Mouse (Mus musculus) MEL (cell line): ENCODE measurements around the gene Zfc3h1. TPM values are rescaled to one million over a fixed set of nuclear protein-coding genes. Genes with fewer than 3 reads are reported as not detected.

Source experiments
- DNase-seq: peaks from one replicate; pipeline ENCODE4 v3.0.0; 2011; ENCODE audit warnings: low read depth, low spot score
- H3K27ac ChIP-seq: 2 replicates; pipeline ENCODE4 v1.5.1; 2012; ENCODE audit warnings: low read depth, mild to moderate bottlenecking, control low read depth, low read length, moderate library complexity; ENCODE audit not compliant: control insufficient read depth
- H3K27me3 ChIP-seq, 2 experiments: fragments of 150-350 bp in 1 of 2; sonication (generic) in 1 of 2; 2 replicates each; pipeline ENCODE4 v1.6.1; 2012; ENCODE audit warnings: low read length in 2 of 2, mild to moderate bottlenecking in 2 of 2, improper control_type of control experiment in 1 of 2, moderate library complexity in 1 of 2; ENCODE audit not compliant: insufficient read depth in 2 of 2, control insufficient read depth in 1 of 2
- H3K36me3 ChIP-seq, 2 experiments: 2 replicates each; pipeline ENCODE4 v1.6.1; 2012 to 2014; ENCODE audit warnings: low read length in 2 of 2, improper control_type of control experiment in 1 of 2, inconsistent platforms in 1 of 2, mild to moderate bottlenecking in 1 of 2; ENCODE audit not compliant: insufficient read depth in 2 of 2, control insufficient read depth in 1 of 2
- H3K4me1 ChIP-seq, 2 experiments: fragments of 150-350 bp in 1 of 2; sonication (generic) in 1 of 2; 2 replicates each; pipeline ENCODE4 v1.6.1; 2012; ENCODE audit warnings: low read length in 2 of 2, improper control_type of control experiment in 1 of 2, mild to moderate bottlenecking in 1 of 2; ENCODE audit not compliant: insufficient read depth in 2 of 2, control insufficient read depth in 1 of 2
- H3K4me3 ChIP-seq, 2 experiments: fragments of 150-350 bp in 1 of 2; sonication (generic) in 1 of 2; 2 replicates each; pipeline ENCODE4 v1.5.1; 2012; ENCODE audit warnings: low read depth in 2 of 2, low read length in 2 of 2, mild to moderate bottlenecking in 2 of 2, moderate library complexity in 2 of 2, control low read depth in 1 of 2, improper control_type of control experiment in 1 of 2; ENCODE audit not compliant: control insufficient read depth in 1 of 2, insufficient read depth in 1 of 2
- H3K79me2 ChIP-seq: 2 replicates; pipeline ENCODE4 v1.6.1; 2012; ENCODE audit warnings: mild to moderate bottlenecking, low read length, moderate library complexity; ENCODE audit not compliant: control insufficient read depth, poor library complexity, insufficient read depth
- H3K9ac ChIP-seq: 2 replicates; pipeline ENCODE4 v1.6.1; 2012; ENCODE audit warnings: low read depth, mild to moderate bottlenecking, control low read depth, low read length, moderate library complexity; ENCODE audit not compliant: control insufficient read depth, poor library complexity, severe bottlenecking
- H3K9me3 ChIP-seq: fragments of 150-350 bp; sonication (generic); replicated peaks from 2 replicates; pipeline ENCODE4 v1.6.1; 2012; ENCODE audit warnings: mild to moderate bottlenecking, low read length, improper control_type of control experiment, moderate library complexity; ENCODE audit not compliant: insufficient read depth
- BHLHE40 ChIP-seq: IDR thresholded peaks from 2 replicates; pipeline ENCODE4 v1.6.1; 2012; ENCODE audit warnings: low read depth, mild to moderate bottlenecking, inconsistent platforms, low read length, improper control_type of control experiment, borderline replicate concordance
- CHD1 ChIP-seq: IDR thresholded peaks from 2 replicates; pipeline ENCODE4 v1.6.1; 2012; ENCODE audit warnings: low read depth, mild to moderate bottlenecking, inconsistent platforms, low read length, improper control_type of control experiment
- ELF1 ChIP-seq: IDR thresholded peaks from 2 replicates; pipeline ENCODE4 v1.6.1; 2014; ENCODE audit warnings: low read depth, mild to moderate bottlenecking, inconsistent platforms, low read length, improper control_type of control experiment, moderate library complexity
- EP300 ChIP-seq, 2 experiments: IDR thresholded peaks; 2 replicates each; pipeline ENCODE4 v1.6.1; 2011; ENCODE audit warnings: improper control_type of control experiment in 2 of 2, low read length in 2 of 2, low read depth in 1 of 2, mild to moderate bottlenecking in 1 of 2
- ETS1 ChIP-seq: IDR thresholded peaks from 2 replicates; pipeline ENCODE4 v1.6.1; 2012; ENCODE audit warnings: low read depth, mild to moderate bottlenecking, inconsistent platforms, low read length, improper control_type of control experiment, moderate library complexity
- KAT2A ChIP-seq: conservative IDR thresholded peaks from 2 replicates; pipeline ENCODE4 v1.6.1; 2012; ENCODE audit warnings: low read depth, low read length, improper control_type of control experiment, inconsistent platforms
- MEF2A ChIP-seq: IDR thresholded peaks from 2 replicates; pipeline ENCODE4 v1.6.1; 2014; ENCODE audit warnings: low read depth, mild to moderate bottlenecking, inconsistent platforms, low read length, improper control_type of control experiment; ENCODE audit not compliant: poor library complexity, insufficient replicate concordance, severe bottlenecking; ENCODE audit errors: extremely low read depth
- MYC ChIP-seq: IDR thresholded peaks from 2 replicates; pipeline ENCODE4 v1.6.1; 2011; ENCODE audit warnings: low read depth, mild to moderate bottlenecking, low read length, improper control_type of control experiment, moderate library complexity
- NELFE ChIP-seq: IDR thresholded peaks from 2 replicates; pipeline ENCODE4 v1.6.1; 2011; ENCODE audit warnings: low read depth, low read length, improper control_type of control experiment
- POLR2AphosphoS2 ChIP-seq: IDR thresholded peaks from 2 replicates; pipeline ENCODE4 v1.6.1; 2011; ENCODE audit warnings: low read length, improper control_type of control experiment
- POLR2AphosphoS5 ChIP-seq: IDR thresholded peaks from 2 replicates; pipeline ENCODE4 v1.6.1; 2012; ENCODE audit warnings: low read depth, borderline replicate concordance, mild to moderate bottlenecking, inconsistent platforms, low read length, moderate library complexity, mixed read lengths
- SIN3A ChIP-seq: IDR thresholded peaks from 2 replicates; pipeline ENCODE4 v1.6.1; 2012; ENCODE audit warnings: low read length, improper control_type of control experiment, inconsistent platforms
- SMC3 ChIP-seq: IDR thresholded peaks from 2 replicates; pipeline ENCODE4 v1.6.1; 2011; ENCODE audit warnings: low read depth, low read length, improper control_type of control experiment
- TAL1 ChIP-seq: IDR thresholded peaks from 2 replicates; pipeline ENCODE4 v1.6.1; 2012; ENCODE audit warnings: mild to moderate bottlenecking, inconsistent platforms, low read length, moderate library complexity, mixed read lengths
- TBP ChIP-seq: IDR thresholded peaks from 2 replicates; pipeline ENCODE4 v1.8.0; 2011; ENCODE audit warnings: low read depth, low read length, improper control_type of control experiment
- USF1 ChIP-seq: IDR thresholded peaks from 2 replicates; pipeline ENCODE4 v1.6.1; 2014; ENCODE audit warnings: low read depth, mild to moderate bottlenecking, inconsistent platforms, low read length, improper control_type of control experiment, moderate library complexity
- ZC3H11A ChIP-seq: IDR thresholded peaks from 2 replicates; pipeline ENCODE4 v1.6.1; 2012; ENCODE audit warnings: low read depth, mild to moderate bottlenecking, inconsistent platforms, low read length, improper control_type of control experiment
- ZNF384 ChIP-seq: IDR thresholded peaks from 2 replicates; pipeline ENCODE4 v1.6.1; 2012; ENCODE audit warnings: low read depth, mild to moderate bottlenecking, inconsistent platforms, low read length, improper control_type of control experiment
- polyA plus RNA-seq, 2 experiments: library from polyadenylated mRNA; stranded (reverse) in 1 of 2; unstranded in 1 of 2; fragments of >175 nt in 1 of 2; fragments of >200 nt in 1 of 2; gene quantifications; 2 replicates each; pipeline versions ENCODE4 v1.2.1 to v1.2.4; 2012; ENCODE audit warnings: low replicate concordance in 2 of 2, low read depth in 1 of 2; ENCODE audit not compliant: insufficient read length in 2 of 2, insufficient read depth in 1 of 2, missing spikeins in 1 of 2
- total RNA-seq: library from RNA; depleted of rRNA; stranded (reverse); fragments of 300-350 nt; gene quantifications from 2 replicates; pipeline ENCODE4 v1.2.3, GENCODE M21; 2012

The Zfc3h1 gene
- total and polyA plus RNA-seq, 3 experiments: 14.4 to 28.7 TPM; not detected in 1

DNA sequence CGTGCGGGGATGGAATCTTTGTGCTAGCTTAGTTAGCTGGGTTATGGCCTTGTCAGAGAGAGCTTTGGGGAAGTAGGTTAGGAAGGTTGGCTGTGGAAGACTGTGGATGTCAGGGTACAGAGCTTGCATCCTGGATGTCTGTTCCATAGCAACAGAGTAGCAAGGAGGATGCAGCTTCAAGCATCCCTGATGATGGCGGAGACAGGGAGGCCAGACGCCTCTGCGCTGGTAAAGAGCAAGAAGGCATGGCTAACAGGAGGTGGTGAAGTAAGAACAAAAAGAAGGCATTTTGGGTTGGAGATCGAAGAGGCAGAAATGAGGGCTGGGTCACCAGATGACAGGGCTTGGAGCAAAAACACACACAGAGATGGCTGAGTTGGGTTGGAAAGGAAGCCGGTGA lies 83.9 kb downstream of the Zfc3h1 start:
- H3K36me3 ChIP-seq: no peaks in the 10 kb centered on the region
- no peak overlapping the region for H3K27ac ChIP-seq
- H3K9me3 ChIP-seq: no peaks in the 10 kb centered on the region
- TF ChIP-seq TAL1: no peak
- TF ChIP-seq ELF1: no peak
- TF ChIP-seq MYC: no peak
- TF ChIP-seq BHLHE40: no peak
- no peak for TF ChIP-seq TBP
- no peak for TF ChIP-seq ETS1
- TF ChIP-seq POLR2AphosphoS5: no peak
- TF ChIP-seq NELFE: no peak
- H3K79me2 ChIP-seq: no peaks in the 10 kb centered on the region
- no peaks in the 10 kb centered on the region for H3K27me3 ChIP-seq
- DNase-seq: no peak
- H3K4me1 ChIP-seq: no peaks in the 10 kb centered on the region
- no peak overlapping the region for H3K4me3 ChIP-seq
- H3K9ac ChIP-seq: no peak overlapping the region

DNA sequence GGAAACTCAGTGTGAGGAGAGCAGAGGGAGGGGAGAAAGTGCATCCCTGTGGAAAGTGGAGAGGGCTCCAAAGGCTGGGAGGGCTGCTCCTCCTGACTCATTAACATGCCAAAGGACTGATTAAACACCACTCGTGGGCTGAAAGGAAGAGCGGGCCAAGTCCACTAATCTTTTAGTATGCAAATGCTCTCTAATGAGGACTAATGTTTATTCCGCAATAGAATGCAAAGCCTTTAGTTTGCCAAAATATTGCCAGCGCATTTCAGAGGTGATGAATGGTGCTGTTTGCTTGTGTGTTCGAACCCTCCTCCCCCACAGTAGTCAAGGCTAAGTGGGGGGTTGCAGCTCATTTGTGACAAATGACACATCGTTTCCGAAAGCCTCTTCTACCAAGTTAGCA lies 84.3 kb downstream of the Zfc3h1 start:
- Histone ChIP-seq H3K27me3 (no peaks in the 10 kb centered on the region), H3K79me2 (no peaks in the 10 kb centered on the region), H3K36me3 (no peaks in the 10 kb centered on the region), H3K4me3 (no peak overlapping the region), H3K27ac (no peak overlapping the region), H3K9ac (no peak overlapping the region), H3K4me1 (no peaks in the 10 kb centered on the region), H3K9me3 (no peaks in the 10 kb centered on the region)
- TF ChIP-seq USF1 (no peak), SMC3 (no peak), ELF1 (no peak), KAT2A (no peak), EP300 (IDR thresholded peaks at IDR 0.05; ENCODE audit: low read depth in 1 of 2, low read length in 2 of 2) (no peak), CHD1 (no peak), ZNF384 (no peak), ZC3H11A (no peak), MEF2A (no peak), POLR2AphosphoS2 (no peak), BHLHE40 (no peak), SIN3A (no peak)
- no peak for DNase-seq
